Mouse (Mus musculus): ENCODE measurements around the gene Cpne9. TPM values are rescaled to one million over a fixed set of nuclear protein-coding genes. Genes with fewer than 3 reads are reported as not detected.

Cpne9 gene
- polyA plus RNA-seq, 1 experiment from 2014 or later = 2.6 TPM

- Histone ChIP-seq H3K4me2 (ENCODE audit: low read depth, low read length) (0 out of 2 replicates have a peak overlapping the region, but pooled peaks have one; percentile 18), H3K4me1 (ENCODE audit: control insufficient read depth, insufficient read depth, low read length) (peaks cover 8% of the 10 kb centered on the region; the same call in 1 of the 2 replicates), H3K9me3 (ENCODE audit: control insufficient read depth, low read length) (no peaks in the 10 kb centered on the region), H3K27ac (ENCODE audit: low read depth, low read length) (no peak overlapping the region), H3K9ac (replicated peaks; ENCODE audit: low read depth, low read length) (no peak overlapping the region), H3K27me3 (ENCODE audit: control insufficient read depth, insufficient read depth, low read length) (peaks cover 23% of the 10 kb centered on the region), H3K36me3 (ENCODE audit: control insufficient read depth, insufficient read depth, low read length) (no peaks in the 10 kb centered on the region; the same call in 1 of the 2 replicates), H3K4me3 (ENCODE audit: low read depth, low read length) (no peak overlapping the region)
- WGBS = 9% methylated on average over 6 of the region's 6 CpGs
- no peak for ATAC-seq (ENCODE audit: low read depth)
Observed at GRCm38 (mm10) chr6:113283500-113283899, 1.4 kb downstream of the Cpne9 start.

DNA sequence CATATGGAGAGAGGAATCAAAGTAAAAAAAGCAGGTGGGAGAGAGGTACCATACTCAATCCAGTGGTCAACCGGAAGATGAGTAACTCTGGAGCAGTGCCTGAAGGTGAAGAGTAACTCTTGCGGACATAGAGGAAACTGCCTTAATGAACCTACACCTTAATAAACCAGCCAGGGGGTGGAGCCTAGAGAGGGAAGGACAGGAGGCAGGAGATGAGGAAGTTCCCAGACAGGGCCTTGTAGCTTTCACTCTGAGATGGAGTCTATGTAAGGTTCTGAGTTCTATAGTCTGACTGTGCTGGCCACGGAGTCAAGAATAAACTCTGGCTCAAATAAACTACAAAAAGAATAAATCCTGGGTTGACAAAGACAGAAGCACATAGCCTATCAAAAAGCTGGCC lies 2.8 kb downstream of the Cpne9 start:
- WGBS = 78% methylated on average over 3 of the region's 3 CpGs
- ATAC-seq (ENCODE audit: low read depth) = no peak
- H3K27ac ChIP-seq (ENCODE audit: low read depth, low read length) = no peak overlapping the region
- H3K9me3 ChIP-seq (ENCODE audit: control insufficient read depth, low read length) = no peaks in the 10 kb centered on the region
- H3K4me3 ChIP-seq (ENCODE audit: low read depth, low read length) = no peak overlapping the region
- no peak overlapping the region for H3K4me2 ChIP-seq (ENCODE audit: low read depth, low read length)
- no peak overlapping the region for H3K9ac ChIP-seq (replicated peaks; ENCODE audit: low read depth, low read length)
- H3K36me3 ChIP-seq (ENCODE audit: control insufficient read depth, insufficient read depth, low read length) = no peaks in the 10 kb centered on the region; the same call in 1 of the 2 replicates
- peaks cover 8% of the 10 kb centered on the region; the same call in 1 of the 2 replicates for H3K4me1 ChIP-seq (ENCODE audit: control insufficient read depth, insufficient read depth, low read length)
- H3K27me3 ChIP-seq (ENCODE audit: control insufficient read depth, insufficient read depth, low read length) = peaks cover 23% of the 10 kb centered on the region

DNA sequence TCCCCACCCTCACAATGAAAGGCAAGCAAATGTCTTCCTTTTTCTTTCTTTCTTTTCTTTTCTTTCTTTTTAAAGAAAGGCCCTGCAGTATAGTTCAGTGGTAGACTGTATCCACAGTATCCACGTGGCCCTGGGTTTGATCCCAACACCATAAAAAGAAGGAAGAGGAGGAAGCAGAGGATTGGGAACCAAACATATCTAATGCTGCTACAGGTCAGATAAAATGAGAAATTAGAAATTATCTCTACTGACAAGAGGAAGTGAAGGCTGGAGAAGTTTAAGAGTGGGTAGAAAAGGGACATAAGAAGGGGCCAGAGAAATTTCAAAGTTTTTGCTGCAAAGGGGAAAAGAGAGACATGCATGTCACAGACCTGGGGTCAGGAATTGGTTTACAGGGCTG lies 4.2 kb downstream of the Cpne9 start:
- ATAC-seq (ENCODE audit: low read depth) = no peak
- H3K9me3 ChIP-seq (ENCODE audit: control insufficient read depth, low read length) = no peaks in the 10 kb centered on the region

GRCm38 (mm10) chr6:113287236-113287635 lies 5.1 kb downstream of the Cpne9 start:
- no peak for ATAC-seq (ENCODE audit: low read depth)
- WGBS = 71% methylated on average over 4 of the region's 4 CpGs
- Histone ChIP-seq H3K36me3 (ENCODE audit: control insufficient read depth, insufficient read depth, low read length) (no peaks in the 10 kb centered on the region), H3K4me2 (ENCODE audit: low read depth, low read length) (no peak overlapping the region), H3K9me3 (ENCODE audit: control insufficient read depth, low read length) (no peaks in the 10 kb centered on the region), H3K27ac (ENCODE audit: low read depth, low read length) (no peak overlapping the region), H3K9ac (replicated peaks; ENCODE audit: low read depth, low read length) (no peak overlapping the region), H3K4me1 (ENCODE audit: control insufficient read depth, insufficient read depth, low read length) (peaks cover 6% of the 10 kb centered on the region; the same call in 1 of the 2 replicates), H3K27me3 (ENCODE audit: control insufficient read depth, insufficient read depth, low read length) (peaks cover 18% of the 10 kb centered on the region), H3K4me3 (ENCODE audit: low read depth, low read length) (no peak overlapping the region)

More for the DNA sequence above, 4.2 kb downstream of the Cpne9 start:
- peaks cover 8% of the 10 kb centered on the region; the same call in 1 of the 2 replicates for H3K4me1 ChIP-seq (ENCODE audit: control insufficient read depth, insufficient read depth, low read length)
- WGBS = 68% methylated on average over 1 of the region's 1 CpGs
- H3K36me3 ChIP-seq (ENCODE audit: control insufficient read depth, insufficient read depth, low read length) = no peaks in the 10 kb centered on the region
- H3K9ac ChIP-seq (replicated peaks; ENCODE audit: low read depth, low read length) = no peak overlapping the region
- H3K4me3 ChIP-seq (ENCODE audit: low read depth, low read length) = no peak overlapping the region
- H3K27ac ChIP-seq (ENCODE audit: low read depth, low read length) = no peak overlapping the region
- peaks cover 23% of the 10 kb centered on the region for H3K27me3 ChIP-seq (ENCODE audit: control insufficient read depth, insufficient read depth, low read length)
- H3K4me2 ChIP-seq (ENCODE audit: low read depth, low read length) = no peak overlapping the region

- Histone ChIP-seq H3K4me1 (ENCODE audit: control insufficient read depth, insufficient read depth, low read length) (no peaks in the 10 kb centered on the region), H3K4me2 (ENCODE audit: low read depth, low read length) (no peak overlapping the region)
- ATAC-seq (ENCODE audit: low read depth) = no peak
Observed at GRCm38 (mm10) chr6:113289346-113289745, 7.2 kb downstream of the Cpne9 start.

DNA sequence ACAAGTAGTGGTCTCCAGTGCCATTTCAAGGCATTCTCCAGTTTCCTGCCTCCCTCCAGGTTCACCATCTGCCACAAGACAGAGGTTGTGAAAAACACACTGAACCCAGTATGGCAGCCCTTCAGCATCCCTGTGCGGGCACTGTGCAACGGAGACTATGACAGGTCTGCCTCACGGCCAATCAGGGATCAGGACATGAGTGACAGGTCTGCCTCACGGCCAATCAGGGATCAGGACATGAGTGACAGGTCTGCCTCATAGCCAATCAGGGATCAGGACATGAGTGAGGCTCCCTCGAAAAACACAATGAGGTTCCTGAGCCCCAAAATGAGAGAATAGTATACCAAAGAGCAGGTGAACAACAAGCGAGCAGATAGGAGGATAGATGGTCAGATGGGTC lies 8.2 kb downstream of the Cpne9 start:
- ATAC-seq (ENCODE audit: low read depth) = no peak
- no peaks in the 10 kb centered on the region for H3K9me3 ChIP-seq (ENCODE audit: control insufficient read depth, low read length)
- no peaks in the 10 kb centered on the region for H3K27me3 ChIP-seq (ENCODE audit: control insufficient read depth, insufficient read depth, low read length)
- H3K4me1 ChIP-seq (ENCODE audit: control insufficient read depth, insufficient read depth, low read length) = no peaks in the 10 kb centered on the region
- WGBS = 67% methylated on average over 6 of the region's 6 CpGs
- H3K9ac ChIP-seq (replicated peaks; ENCODE audit: low read depth, low read length) = no peak overlapping the region
- no peak overlapping the region for H3K27ac ChIP-seq (ENCODE audit: low read depth, low read length)
- H3K36me3 ChIP-seq (ENCODE audit: control insufficient read depth, insufficient read depth, low read length) = no peaks in the 10 kb centered on the region
- no peak overlapping the region for H3K4me2 ChIP-seq (ENCODE audit: low read depth, low read length)
- no peak overlapping the region for H3K4me3 ChIP-seq (ENCODE audit: low read depth, low read length)

More at GRCm38 (mm10) chr6:113289346-113289745, 7.2 kb downstream of the Cpne9 start:
- Histone ChIP-seq H3K27me3 (ENCODE audit: control insufficient read depth, insufficient read depth, low read length) (no peaks in the 10 kb centered on the region), H3K9me3 (ENCODE audit: control insufficient read depth, low read length) (no peaks in the 10 kb centered on the region), H3K36me3 (ENCODE audit: control insufficient read depth, insufficient read depth, low read length) (no peaks in the 10 kb centered on the region), H3K9ac (replicated peaks; ENCODE audit: low read depth, low read length) (no peak overlapping the region), H3K4me3 (ENCODE audit: low read depth, low read length) (no peak overlapping the region), H3K27ac (ENCODE audit: low read depth, low read length) (no peak overlapping the region)
- 94% methylated on average over 15 of the region's 15 CpGs for WGBS

DNA sequence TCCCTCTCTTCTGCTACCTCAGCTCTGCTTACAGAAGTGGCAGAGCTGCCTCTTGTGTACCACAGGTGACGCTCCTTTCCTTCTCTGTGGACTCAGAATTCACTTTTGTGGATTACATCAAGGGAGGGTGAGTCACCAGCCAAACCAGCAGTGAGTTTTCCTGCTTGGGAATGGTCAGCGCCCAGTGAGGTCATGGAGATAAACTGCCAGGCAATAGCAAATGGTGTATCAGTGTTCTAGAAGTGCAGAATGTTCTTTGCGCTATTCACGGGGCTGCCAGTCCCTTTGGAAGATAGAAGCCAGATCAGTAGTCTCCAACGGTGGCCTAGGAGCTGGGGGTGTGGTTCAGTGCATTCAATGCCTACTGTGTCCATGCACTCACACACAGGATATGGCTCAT lies 10.8 kb downstream of the Cpne9 start:
- no peaks in the 10 kb centered on the region for H3K9me3 ChIP-seq (ENCODE audit: control insufficient read depth, low read length)
- H3K9ac ChIP-seq (replicated peaks; ENCODE audit: low read depth, low read length) = no peak overlapping the region
- H3K4me3 ChIP-seq (ENCODE audit: low read depth, low read length) = no peak overlapping the region
- 82% methylated on average over 5 of the region's 5 CpGs for WGBS
- H3K27me3 ChIP-seq (ENCODE audit: control insufficient read depth, insufficient read depth, low read length) = no peaks in the 10 kb centered on the region
- no peaks in the 10 kb centered on the region for H3K36me3 ChIP-seq (ENCODE audit: control insufficient read depth, insufficient read depth, low read length)
- no peak overlapping the region for H3K4me2 ChIP-seq (ENCODE audit: low read depth, low read length)
- H3K4me1 ChIP-seq (ENCODE audit: control insufficient read depth, insufficient read depth, low read length) = no peaks in the 10 kb centered on the region
- no peak for ATAC-seq (ENCODE audit: low read depth)
- H3K27ac ChIP-seq (ENCODE audit: low read depth, low read length) = no peak overlapping the region

GRCm38 (mm10) chr6:113296046-113296445 lies 13.9 kb downstream of the Cpne9 start:
- ATAC-seq (ENCODE audit: low read depth) = no peak
- Histone ChIP-seq H3K4me3 (ENCODE audit: low read depth, low read length) (no peak overlapping the region), H3K27ac (ENCODE audit: low read depth, low read length) (no peak overlapping the region), H3K4me2 (ENCODE audit: low read depth, low read length) (no peak overlapping the region), H3K36me3 (ENCODE audit: control insufficient read depth, insufficient read depth, low read length) (no peaks in the 10 kb centered on the region), H3K27me3 (ENCODE audit: control insufficient read depth, insufficient read depth, low read length) (no peaks in the 10 kb centered on the region), H3K9me3 (ENCODE audit: control insufficient read depth, low read length) (no peaks in the 10 kb centered on the region), H3K9ac (replicated peaks; ENCODE audit: low read depth, low read length) (no peak overlapping the region), H3K4me1 (ENCODE audit: control insufficient read depth, insufficient read depth, low read length) (no peaks in the 10 kb centered on the region)
- 84% methylated on average over 2 of the region's 2 CpGs for WGBS

GRCm38 (mm10) chr6:113296639-113297038 lies 14.5 kb downstream of the Cpne9 start:
- no peak overlapping the region for H3K4me2 ChIP-seq (ENCODE audit: low read depth, low read length)
- no peaks in the 10 kb centered on the region for H3K36me3 ChIP-seq (ENCODE audit: control insufficient read depth, insufficient read depth, low read length)
- H3K27ac ChIP-seq (ENCODE audit: low read depth, low read length) = no peak overlapping the region
- 70% methylated on average over 4 of the region's 4 CpGs for WGBS
- H3K4me1 ChIP-seq (ENCODE audit: control insufficient read depth, insufficient read depth, low read length) = no peaks in the 10 kb centered on the region
- H3K9me3 ChIP-seq (ENCODE audit: control insufficient read depth, low read length) = no peaks in the 10 kb centered on the region
- H3K27me3 ChIP-seq (ENCODE audit: control insufficient read depth, insufficient read depth, low read length) = no peaks in the 10 kb centered on the region
- H3K4me3 ChIP-seq (ENCODE audit: low read depth, low read length) = no peak overlapping the region
- ATAC-seq (ENCODE audit: low read depth) = no peak
- H3K9ac ChIP-seq (replicated peaks; ENCODE audit: low read depth, low read length) = no peak overlapping the region
